10 mouse cellular contexts compared by ENCODE assay signal in genomic region chr10:40521579-40521978, GRCm38 (mm10). TPM values are rescaled to one million over a fixed set of nuclear protein-coding genes. Genes with fewer than 3 reads are reported as not detected.
A peak's percentile ranks its signal among the peaks of the same experiment; 100 is the strongest.
DNase-seq lines count a peak whose midpoint lies in the region; ATAC-seq lines count a peak whose summit lies in the region.
"Had no signal": no experiment of that assay in that cellular context is flagged by ENCODE, and none has a peak within 500 bp of the region (broad histone marks: within the 10 kb centered on the region; RNA-seq: fewer than 3 reads in every experiment).

No protein-coding gene starts in this region.

- H3K4me2 ChIP-seq in embryonic facial prominence, embryonic 13.5 days, result peak overlapping the region; percentile 27

- peak; percentile 15 for DNase-seq in adrenal gland, postnatal 14 days
- DNase-seq in adrenal gland, adult 8-10 months, result no peak
- peak; percentile 46 for DNase-seq in 3134 (ENCODE audit: extremely low read depth, insufficient read length, low spot score)
- peak; percentile 48 for DNase-seq in lung, postnatal 36 days
- no peak for DNase-seq in left cerebral cortex, adult 8-10 months (ENCODE audit: low spot score in 2 of 2)
- DNase-seq: right cerebral cortex, postnatal 4 days had no signal

- H3K27ac ChIP-seq in embryonic facial prominence, embryonic 13.5 days, result peak overlapping the region; percentile 60

- no peaks in the 10 kb centered on the region for H3K9me3 ChIP-seq in embryonic facial prominence, embryonic 13.5 days

- 9% methylated on average over 12 of the region's 12 CpGs for WGBS in embryonic facial prominence, embryonic 13.5 days

- H3K4me1 ChIP-seq in embryonic facial prominence, embryonic 13.5 days, result peaks cover 34% of the 10 kb centered on the region

- no peak overlapping the region for H3K9ac ChIP-seq in embryonic facial prominence, embryonic 13.5 days

- no peak overlapping the region for H3K4me3 ChIP-seq in embryonic facial prominence, embryonic 13.5 days

- no peaks in the 10 kb centered on the region; the same call in 1 of the 2 replicates for H3K27me3 ChIP-seq in embryonic facial prominence, embryonic 13.5 days

- ATAC-seq in embryonic facial prominence, embryonic 13.5 days (ENCODE audit: insufficient number of reproducible peaks, insufficient read depth, low FRiP score, low TSS enrichment, low read depth), result peak; percentile 60; the same call in 1 of the 2 replicates
- no peak for ATAC-seq in granulocyte monocyte progenitor cell, adult 5-6 weeks (replicated peaks; ENCODE audit: poor library complexity, severe bottlenecking)
- ATAC-seq in megakaryocyte, adult 5-6 weeks (ENCODE audit: poor library complexity, severe bottlenecking), result no peak

- H3K36me3 ChIP-seq in embryonic facial prominence, embryonic 13.5 days, result no peaks in the 10 kb centered on the region

RNA-seq across cellular contexts. Expression of gene Slc22a16, which starts 48.6 kb away (rescaled TPM):
- not detected in 2 replicates for total RNA-seq in adrenal gland, postnatal 14 days (2021)
- not detected for total RNA-seq in adrenal gland, adult 8-10 months (2022)
- polyA plus RNA-seq in embryonic facial prominence, embryonic 13.5 days (2015; fragmentation: Nextera tagmentation; extraction: Ambion mirVana), result not detected in 2 replicates
- not detected in 2 replicates for total RNA-seq in granulocyte monocyte progenitor cell, adult 5-6 weeks (2014; fragmentation: Nextera tagmentation)
- total RNA-seq in granulocyte monocyte progenitor cell, adult 5-6 weeks (2017), result not detected in 2 replicates
- not detected in 2 replicates for total RNA-seq in megakaryocyte, adult 5-6 weeks (2015)
- total RNA-seq in megakaryocyte, adult 5-6 weeks (2017), result not detected in 2 replicates
- total RNA-seq in left cerebral cortex, adult 8-10 months (2022), result not detected
- total RNA-seq: left cerebral cortex, postnatal 25 days had no signal

Comparison
In these comparisons a context has a peak if more than half of its experiments do, and no peak if none do; other contexts are left out.
1. DNase-seq: peak in adrenal gland, postnatal 14 days (single experiment), 3134 (single experiment) and lung, postnatal 36 days (single experiment); none in adrenal gland, adult 8-10 months (single experiment) and left cerebral cortex, adult 8-10 months (0 of 2).